Mouse (Mus musculus): ENCODE results near the gene Gm43720. TPM values are rescaled to one million over a fixed set of nuclear protein-coding genes. Genes with fewer than 3 reads are reported as not detected.
A peak's percentile ranks its signal among the peaks of the same experiment; 100 is the strongest.

The Gm43720 gene
- polyA plus RNA-seq, 1 experiment from 2014 or later: 0.19 TPM

DNA sequence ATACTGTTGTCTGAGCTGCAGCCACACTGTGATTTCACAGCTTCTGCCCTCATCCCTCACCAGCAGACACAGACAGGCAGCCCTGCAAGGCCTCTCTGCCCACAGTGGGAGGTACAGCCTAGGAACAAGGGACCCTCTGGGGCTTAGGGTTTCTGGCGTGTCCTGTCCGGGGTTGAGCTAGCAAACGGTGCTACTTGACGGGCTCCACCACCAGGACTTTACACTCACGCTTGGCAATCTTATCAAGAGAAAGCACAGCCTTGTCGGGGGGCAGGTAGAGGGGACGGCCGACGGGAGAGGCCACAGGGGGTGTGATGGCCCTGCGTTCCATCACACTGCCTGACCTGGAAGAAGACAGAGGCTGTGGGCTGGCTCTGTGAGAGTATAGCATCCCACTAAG, 19.7 kb downstream of the Gm43720 start:
- no peaks in the 10 kb centered on the region for H3K9me3 ChIP-seq
- 90% methylated on average over 10 of the region's 10 CpGs for WGBS
- H3K9ac ChIP-seq (replicated peaks): 0 out of 2 replicates have a peak overlapping the region, but pooled peaks have one; percentile 1
- H3K27ac ChIP-seq: no peak overlapping the region
- ATAC-seq: no peak
- H3K4me2 ChIP-seq (replicated peaks): no peak overlapping the region
- H3K36me3 ChIP-seq: peaks cover 50% of the 10 kb centered on the region
- no peak overlapping the region for H3K4me3 ChIP-seq (replicated peaks)
- H3K4me1 ChIP-seq (replicated peaks): peaks cover 37% of the 10 kb centered on the region
- no peaks in the 10 kb centered on the region for H3K27me3 ChIP-seq

DNA sequence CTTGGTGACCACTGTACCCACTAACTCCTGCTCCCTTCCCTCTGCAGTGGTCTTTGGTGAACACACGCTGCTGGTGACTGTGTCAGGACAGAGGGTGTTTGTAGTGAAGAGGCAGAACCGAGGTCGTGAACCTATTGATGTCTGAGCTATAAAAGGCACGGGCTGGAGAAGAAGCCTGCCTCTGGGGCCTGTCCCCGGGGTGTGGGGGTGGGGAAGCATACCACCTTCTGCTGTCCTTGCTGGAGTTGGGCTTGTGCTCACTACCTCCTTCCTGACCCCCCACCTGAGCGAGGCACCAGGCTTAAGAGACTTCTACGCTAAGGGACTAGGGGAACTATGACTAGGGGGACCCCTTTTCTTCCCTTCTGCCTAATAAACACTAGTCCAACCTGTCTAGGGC, 20.8 kb downstream of the Gm43720 start:
- H3K4me1 ChIP-seq (replicated peaks): peaks cover 31% of the 10 kb centered on the region
- no peaks in the 10 kb centered on the region for H3K9me3 ChIP-seq
- WGBS: 80% methylated on average over 7 of the region's 7 CpGs
- no peak overlapping the region for H3K4me3 ChIP-seq (replicated peaks)
- peaks cover 50% of the 10 kb centered on the region for H3K36me3 ChIP-seq
- H3K4me2 ChIP-seq (replicated peaks): no peak overlapping the region
- no peak overlapping the region for H3K9ac ChIP-seq (replicated peaks)
- no peak overlapping the region for H3K27ac ChIP-seq
- no peak for ATAC-seq
- no peaks in the 10 kb centered on the region for H3K27me3 ChIP-seq

DNA sequence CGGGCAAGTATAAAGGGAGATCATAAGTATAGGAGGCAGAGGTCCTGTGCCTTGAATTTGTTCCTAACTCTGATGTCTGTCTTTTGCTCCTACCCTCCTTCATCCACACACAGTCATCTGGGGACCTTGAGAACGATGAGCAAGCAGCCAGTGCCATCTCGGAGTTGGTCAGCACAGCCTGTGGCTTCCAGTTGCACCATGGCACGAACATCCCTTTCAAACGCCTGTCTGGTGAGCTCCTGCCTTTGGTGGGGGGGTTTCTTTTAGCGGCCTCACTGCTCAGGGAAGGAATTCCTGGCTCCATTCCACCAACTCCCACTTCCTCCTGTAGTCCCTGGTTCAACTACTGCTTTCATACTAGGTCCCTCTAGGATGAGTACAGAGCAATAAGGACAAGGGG, 21.2 kb downstream of the Gm43720 start:
- H3K27ac ChIP-seq: no peak overlapping the region
- 93% methylated on average over 6 of the region's 6 CpGs for WGBS

DNA sequence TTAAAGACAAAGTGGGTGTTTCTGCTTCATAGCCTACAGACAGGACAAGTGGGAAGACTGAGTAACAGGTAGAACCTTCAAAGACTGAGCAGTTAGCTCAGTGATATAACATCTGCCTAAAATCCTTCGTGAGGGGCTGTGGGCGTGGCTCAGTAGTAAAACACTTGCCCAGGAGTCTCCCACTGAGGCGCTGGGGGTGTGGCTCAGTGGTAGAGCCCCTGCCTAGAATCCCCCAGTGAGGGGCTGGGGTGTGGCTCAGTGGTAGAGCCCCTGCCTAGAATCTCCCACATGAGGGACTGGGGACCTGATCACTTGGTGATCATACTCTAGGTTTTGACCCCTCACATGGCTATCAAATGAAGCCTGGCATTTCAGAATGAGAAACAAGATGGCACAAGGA, 21.7 kb downstream of the Gm43720 start:
- H3K27ac ChIP-seq: no peak overlapping the region
- H3K4me3 ChIP-seq (replicated peaks): no peak overlapping the region
- ATAC-seq: no peak
- H3K9me3 ChIP-seq: no peaks in the 10 kb centered on the region
- H3K36me3 ChIP-seq: peaks cover 50% of the 10 kb centered on the region
- H3K4me2 ChIP-seq (replicated peaks): no peak overlapping the region
- H3K27me3 ChIP-seq: no peaks in the 10 kb centered on the region
- WGBS: 91% methylated on average over 3 of the region's 3 CpGs
- no peak overlapping the region for H3K9ac ChIP-seq (replicated peaks)
- peaks cover 29% of the 10 kb centered on the region for H3K4me1 ChIP-seq (replicated peaks)

More for the DNA sequence above, 21.2 kb downstream of the Gm43720 start:
- no peak overlapping the region for H3K4me2 ChIP-seq (replicated peaks)
- H3K27me3 ChIP-seq: no peaks in the 10 kb centered on the region
- no peak for ATAC-seq
- H3K9ac ChIP-seq (replicated peaks): no peak overlapping the region
- no peak overlapping the region for H3K4me3 ChIP-seq (replicated peaks)
- peaks cover 50% of the 10 kb centered on the region for H3K36me3 ChIP-seq
- peaks cover 31% of the 10 kb centered on the region for H3K4me1 ChIP-seq (replicated peaks)
- H3K9me3 ChIP-seq: no peaks in the 10 kb centered on the region

DNA sequence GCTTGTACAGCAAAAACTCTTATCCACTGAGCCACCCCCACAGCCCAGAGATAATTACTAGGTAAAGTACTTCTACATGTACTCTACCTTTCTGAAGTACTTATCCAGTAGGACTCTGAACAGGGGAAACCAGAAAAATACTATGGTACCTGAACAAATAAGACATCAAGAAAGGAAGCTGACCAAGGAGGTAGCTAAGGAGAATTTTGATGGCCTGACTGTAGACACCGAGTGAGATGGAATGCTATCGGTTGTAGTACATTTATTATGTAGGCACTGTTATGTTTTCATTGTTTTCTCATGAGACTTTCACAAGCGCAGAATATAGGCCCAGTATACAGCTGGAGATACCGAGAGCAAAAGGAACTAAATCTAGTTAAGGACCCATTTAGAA, 22.2 kb downstream of the Gm43720 start:
- no peaks in the 10 kb centered on the region for H3K9me3 ChIP-seq
- H3K9ac ChIP-seq (replicated peaks): no peak overlapping the region
- no peak overlapping the region for H3K4me2 ChIP-seq (replicated peaks)
- H3K4me3 ChIP-seq (replicated peaks): no peak overlapping the region
- H3K4me1 ChIP-seq (replicated peaks): peaks cover 24% of the 10 kb centered on the region
- no peak overlapping the region for H3K27ac ChIP-seq
- ATAC-seq: no peak
- H3K27me3 ChIP-seq: no peaks in the 10 kb centered on the region
- H3K36me3 ChIP-seq: peaks cover 50% of the 10 kb centered on the region
- 91% methylated on average over 4 of the region's 4 CpGs for WGBS

DNA sequence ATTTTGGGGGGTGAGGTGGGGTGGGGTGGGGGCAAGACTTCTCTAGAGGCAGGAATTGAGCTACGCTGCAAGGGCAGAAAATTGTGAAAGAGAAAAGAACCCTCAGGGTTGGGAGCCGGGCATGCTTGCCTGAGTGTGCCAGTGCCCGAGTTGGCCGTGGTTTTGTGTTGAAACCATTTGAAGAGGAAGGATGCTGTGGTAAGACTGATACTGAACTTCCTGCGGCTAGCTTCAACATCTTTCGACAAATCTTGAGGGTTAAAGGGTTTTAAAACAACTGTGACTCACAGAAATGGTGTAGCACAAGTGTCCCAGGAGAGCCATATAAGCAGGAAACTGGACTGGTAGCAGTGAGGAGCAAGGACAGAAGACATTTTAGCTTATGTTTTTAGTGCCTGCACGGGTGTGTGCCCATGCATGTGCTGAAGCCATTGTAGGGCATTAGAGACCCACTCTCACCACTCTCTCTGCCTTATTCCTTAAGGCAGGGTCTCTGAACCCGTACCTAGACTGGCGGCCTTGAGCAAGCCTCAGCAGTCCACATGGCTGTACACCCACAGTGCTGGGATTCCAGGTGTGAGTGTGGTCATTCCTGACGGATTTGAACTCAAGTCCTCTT, 22.7 kb downstream of the Gm43720 start:
- no peak overlapping the region for H3K4me3 ChIP-seq (replicated peaks)
- no peaks in the 10 kb centered on the region for H3K9me3 ChIP-seq
- H3K4me1 ChIP-seq (replicated peaks): peaks cover 19% of the 10 kb centered on the region
- H3K27ac ChIP-seq: no peak overlapping the region
- WGBS: 90% methylated on average over 10 of the region's 10 CpGs
- H3K36me3 ChIP-seq: peaks cover 47% of the 10 kb centered on the region
- no peak for ATAC-seq
- no peak overlapping the region for H3K4me2 ChIP-seq (replicated peaks)
- H3K27me3 ChIP-seq: no peaks in the 10 kb centered on the region
- H3K9ac ChIP-seq (replicated peaks): peak overlapping the region; percentile 16; the same call in 1 of the 2 replicates

DNA sequence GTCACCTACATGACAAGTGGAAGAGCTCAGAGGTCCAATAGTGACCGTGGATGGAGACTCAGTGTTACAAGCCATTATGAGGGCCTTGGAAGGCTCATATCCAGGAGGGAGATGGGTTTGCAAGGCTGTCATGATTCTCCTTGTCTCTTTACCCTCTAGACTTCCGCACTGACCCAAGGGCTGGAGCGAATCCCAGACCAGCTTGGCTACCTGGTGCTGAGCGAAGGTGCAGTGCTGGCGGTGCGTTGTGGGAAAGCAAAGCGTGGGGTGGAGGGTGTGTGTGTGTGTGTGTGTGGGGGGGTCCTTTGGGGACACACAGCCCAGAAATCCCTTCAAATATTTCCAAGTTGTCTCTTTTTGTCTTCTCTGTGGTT, 23.7 kb downstream of the Gm43720 start:
- no peak; the same call in 1 of the 2 replicates for ATAC-seq
- WGBS: 20% methylated on average over 7 of the region's 7 CpGs

DNA sequence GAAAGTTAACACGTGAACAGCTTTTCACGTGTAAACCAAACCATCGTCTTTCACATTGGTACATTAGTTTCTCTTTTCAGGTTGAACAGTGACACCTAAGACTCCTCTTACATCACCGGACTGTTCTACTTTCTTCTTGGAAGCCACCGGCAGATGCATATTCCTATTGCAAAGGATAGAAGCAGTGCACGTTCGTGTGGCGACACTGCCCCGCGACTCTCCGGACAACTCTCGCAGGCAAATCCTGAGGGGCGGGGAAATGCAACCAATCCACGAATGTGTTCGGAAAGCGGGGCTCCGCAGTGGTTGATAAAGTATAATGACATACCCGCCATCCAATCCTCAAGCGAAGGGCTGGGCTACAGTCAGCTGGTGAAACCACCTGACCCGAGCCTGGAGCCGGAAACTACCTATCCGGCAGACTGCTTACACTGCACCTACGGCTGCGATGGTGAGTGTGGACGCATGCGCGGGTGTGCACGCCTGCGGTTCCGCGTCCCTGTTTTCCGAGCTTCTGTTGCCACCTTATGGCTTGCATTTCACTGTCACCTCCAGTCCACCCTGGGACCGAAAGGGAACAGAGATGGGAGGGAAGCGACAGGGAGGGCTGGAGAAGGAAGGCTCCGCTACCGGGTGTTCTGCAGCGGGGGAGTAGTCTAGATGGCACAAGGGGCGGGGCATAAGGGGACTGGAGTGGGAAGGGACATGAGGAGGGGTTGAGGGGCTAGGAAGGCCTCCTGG, 24.2 kb downstream of the Gm43720 start, which contains the start of gene Lamtor4:
Gene Lamtor4, plus strand, starts transcription at position 130 of the 741 bp plus-strand sequence.
- no peaks in the 10 kb centered on the region for H3K9me3 ChIP-seq
- peak within 1 kb of the TSS; percentile 73 for H3K9ac ChIP-seq (replicated peaks)
- peaks cover 16% of the 10 kb centered on the region for H3K4me1 ChIP-seq (replicated peaks)
- under 1% methylated on average over 38 of the region's 38 CpGs for WGBS
- H3K4me2 ChIP-seq (replicated peaks): peak within 1 kb of the TSS; percentile 82
- peaks cover 32% of the 10 kb centered on the region for H3K36me3 ChIP-seq
- ATAC-seq: peak; percentile 100
- H3K4me3 ChIP-seq (replicated peaks): peak within 1 kb of the TSS; percentile 65
- peak within 1 kb of the TSS; percentile 85 for H3K27ac ChIP-seq
- H3K27me3 ChIP-seq: no peaks in the 10 kb centered on the region

More for the DNA sequence above, 23.7 kb downstream of the Gm43720 start:
- no peaks in the 10 kb centered on the region for H3K9me3 ChIP-seq
- peak overlapping the region; percentile 82 for H3K4me2 ChIP-seq (replicated peaks)
- H3K4me3 ChIP-seq (replicated peaks): peak overlapping the region; percentile 65
- H3K27ac ChIP-seq: peak overlapping the region; percentile 85
- H3K4me1 ChIP-seq (replicated peaks): peaks cover 16% of the 10 kb centered on the region
- peaks cover 38% of the 10 kb centered on the region for H3K36me3 ChIP-seq
- no peaks in the 10 kb centered on the region for H3K27me3 ChIP-seq
- peak overlapping the region; percentile 73 for H3K9ac ChIP-seq (replicated peaks)

DNA sequence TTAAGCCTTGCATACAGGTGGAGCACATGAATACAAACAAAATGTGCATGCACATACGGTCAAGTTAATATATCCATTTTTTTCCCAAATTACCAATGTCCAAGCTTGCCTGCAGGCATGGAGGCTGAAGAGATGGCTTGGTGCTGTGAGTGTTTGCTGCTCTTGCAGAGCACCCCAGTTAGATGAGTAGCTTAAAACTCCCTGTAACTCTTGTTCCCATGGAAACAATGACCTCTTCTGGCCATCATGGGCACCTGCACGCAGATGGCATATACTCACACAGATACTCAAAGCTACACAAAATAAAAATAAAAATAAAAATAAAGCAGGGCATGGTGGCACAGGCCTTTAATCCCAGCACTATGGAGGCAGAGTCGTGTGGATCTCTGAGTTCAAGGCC, 26.7 kb downstream of the Gm43720 start:
- Histone ChIP-seq H3K27me3 (no peaks in the 10 kb centered on the region), H3K9me3 (no peaks in the 10 kb centered on the region), H3K4me3 (replicated peaks) (no peak overlapping the region), H3K4me2 (replicated peaks) (no peak overlapping the region), H3K4me1 (replicated peaks) (peaks cover 16% of the 10 kb centered on the region), H3K27ac (no peak overlapping the region), H3K9ac (replicated peaks) (no peak overlapping the region), H3K36me3 (0 out of 2 replicates have a peak, but pooled peaks cover 8% of the 10 kb centered on the region)
- WGBS: 91% methylated on average over 3 of the region's 3 CpGs
- ATAC-seq: no peak

DNA sequence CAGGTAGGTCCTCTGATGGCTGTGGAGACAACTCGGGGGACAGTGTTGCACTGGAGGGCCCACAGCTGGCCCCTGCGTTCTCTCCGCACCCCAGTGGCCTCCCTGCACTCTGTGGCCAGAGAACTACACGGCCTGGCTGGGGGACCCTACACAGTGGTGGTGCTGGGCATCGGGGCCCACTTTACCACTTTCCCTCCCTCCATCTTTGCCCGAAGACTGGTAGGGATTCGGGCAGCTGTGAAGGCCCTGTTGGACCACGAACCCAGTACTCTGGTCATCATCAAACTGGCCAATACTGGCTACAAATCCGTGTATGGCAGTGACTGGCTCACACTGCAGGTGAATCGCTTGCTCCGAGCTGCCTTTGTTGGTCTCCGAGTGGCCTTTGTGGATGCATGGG, 28.6 kb downstream of the Gm43720 start:
- no peaks in the 10 kb centered on the region for H3K9me3 ChIP-seq
- no peak overlapping the region for H3K27ac ChIP-seq
- no peak for ATAC-seq
- H3K4me3 ChIP-seq (replicated peaks): no peak overlapping the region
- H3K27me3 ChIP-seq: no peaks in the 10 kb centered on the region
- peaks cover 8% of the 10 kb centered on the region for H3K4me1 ChIP-seq (replicated peaks)
- H3K4me2 ChIP-seq (replicated peaks): no peak overlapping the region
- no peaks in the 10 kb centered on the region for H3K36me3 ChIP-seq
- H3K9ac ChIP-seq (replicated peaks): no peak overlapping the region
- 89% methylated on average over 12 of the region's 12 CpGs for WGBS

DNA sequence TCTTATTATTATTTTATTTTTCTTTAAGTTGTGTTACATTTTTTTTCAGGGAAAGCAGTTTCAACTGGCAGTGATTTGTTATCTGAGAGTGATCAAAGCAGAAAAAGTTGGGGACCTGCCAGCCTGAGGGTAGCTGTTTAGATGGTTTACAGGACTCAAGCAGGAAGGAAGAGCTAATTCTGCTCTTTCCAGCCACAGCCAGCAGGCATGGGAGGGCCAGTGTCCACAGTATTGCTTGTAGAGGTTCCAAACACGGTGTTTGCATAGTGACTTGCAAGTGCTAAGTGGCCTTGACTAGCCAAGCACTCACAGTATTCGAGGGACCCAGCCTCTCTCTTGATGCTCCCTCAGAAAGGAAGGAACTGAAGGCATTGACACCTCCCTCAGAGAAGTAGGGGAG, 38.2 kb downstream of the Gm43720 start:
- Histone ChIP-seq H3K27ac (no peak overlapping the region), H3K9ac (replicated peaks) (no peak overlapping the region), H3K27me3 (no peaks in the 10 kb centered on the region), H3K4me1 (replicated peaks) (no peaks in the 10 kb centered on the region), H3K4me2 (replicated peaks) (no peak overlapping the region), H3K4me3 (replicated peaks) (no peak overlapping the region), H3K36me3 (no peaks in the 10 kb centered on the region), H3K9me3 (no peaks in the 10 kb centered on the region)
- ATAC-seq: no peak
- 50% methylated on average over 2 of the region's 2 CpGs for WGBS

DNA sequence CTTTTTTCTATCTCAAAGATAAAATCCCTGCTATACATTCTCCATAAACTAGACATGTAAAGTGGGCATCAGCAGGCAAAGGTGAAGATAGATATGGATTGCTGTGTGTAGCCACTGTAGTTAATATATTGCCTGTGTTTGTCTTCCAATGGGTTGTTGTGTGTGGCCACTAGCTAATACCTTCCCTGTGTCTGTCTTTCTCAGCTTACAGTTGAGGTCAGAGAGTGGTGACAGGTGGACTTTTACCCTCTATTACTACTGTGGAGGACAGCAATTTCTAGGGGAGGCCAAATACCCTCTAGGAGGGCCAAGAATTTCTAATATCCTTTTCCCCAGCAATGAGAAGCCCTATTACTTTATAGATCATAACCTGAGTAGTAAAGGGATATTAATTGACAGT, 45.5 kb downstream of the Gm43720 start:
- Histone ChIP-seq H3K4me2 (replicated peaks) (no peak overlapping the region), H3K9me3 (no peaks in the 10 kb centered on the region), H3K9ac (replicated peaks) (no peak overlapping the region), H3K27ac (no peak overlapping the region), H3K4me1 (replicated peaks) (no peaks in the 10 kb centered on the region), H3K36me3 (no peaks in the 10 kb centered on the region), H3K4me3 (replicated peaks) (no peak overlapping the region), H3K27me3 (no peaks in the 10 kb centered on the region)
- no peak for ATAC-seq
